Mouse (Mus musculus) megakaryocyte, embryonic 14.5 days (primary cell): ENCODE results near the gene Pdcd2l. TPM values are rescaled to one million over a fixed set of nuclear protein-coding genes. Genes with fewer than 3 reads are reported as not detected.
"Not testable (repeated sequence)": the region's sequence is repeated elsewhere in the genome, so short reads cannot be mapped to it uniquely, and the experiment has no call there.

Experiments used
- H3K27me3 ChIP-seq: replicated peaks from 2 replicates; pipeline ENCODE3; 2012; ENCODE audit warnings: inconsistent platforms
- H3K36me3 ChIP-seq: replicated peaks from 2 replicates; pipeline ENCODE3; 2012; ENCODE audit warnings: low read length, inconsistent platforms, mixed read lengths
- H3K4me1 ChIP-seq: 2 replicates; pipeline ENCODE4 v1.6.1; 2012; ENCODE audit warnings: inconsistent platforms
- H3K4me3 ChIP-seq: replicated peaks from 2 replicates; pipeline ENCODE3; 2012; ENCODE audit warnings: moderate library complexity, mild to moderate bottlenecking, inconsistent platforms
- H3K9me3 ChIP-seq: 2 replicates; pipeline ENCODE4 v1.6.1; 2012; ENCODE audit warnings: inconsistent platforms
- FLI1 ChIP-seq: IDR thresholded peaks from 2 replicates; pipeline ENCODE4 v1.6.1; 2012; ENCODE audit warnings: low read length, inconsistent platforms, mixed read lengths
- GATA1 ChIP-seq: IDR thresholded peaks from 3 replicates; pipeline ENCODE4 v1.6.1; 2012; ENCODE audit warnings: mixed read lengths, low read length, inconsistent platforms, borderline replicate concordance
- polyA plus RNA-seq: library from polyadenylated mRNA; stranded (reverse); fragments of >175 nt; gene quantifications from 2 replicates; pipeline ENCODE4 v1.2.3, GENCODE M21; 2012; ENCODE audit warnings: low replicate concordance; ENCODE audit not compliant: insufficient read depth

The Pdcd2l gene
- polyA plus RNA-seq, 1 experiment: 4.0 TPM

GRCm38 (mm10) chr7:34183794-34184193 is 12.7 kb downstream of the Pdcd2l start:
- Histone ChIP-seq H3K4me1 (peaks cover 5% of the 10 kb centered on the region; the same call in 1 of the 2 replicates), H3K27me3 (no peaks in the 10 kb centered on the region), H3K4me3 (no peak overlapping the region), H3K9me3 (no peaks in the 10 kb centered on the region), H3K36me3 (peaks cover 54% of the 10 kb centered on the region)
- TF ChIP-seq FLI1: no peak
- TF ChIP-seq GATA1: no peak

GRCm38 (mm10) chr7:34183356-34183755 is 13.1 kb downstream of the Pdcd2l start:
- TF ChIP-seq GATA1 (no peak), FLI1 (no peak)
- no peaks in the 10 kb centered on the region for H3K9me3 ChIP-seq
- H3K4me1 ChIP-seq: peaks cover 5% of the 10 kb centered on the region; the same call in 1 of the 2 replicates
- H3K36me3 ChIP-seq: peaks cover 50% of the 10 kb centered on the region
- H3K27me3 ChIP-seq: no peaks in the 10 kb centered on the region
- no peak overlapping the region for H3K4me3 ChIP-seq

- not testable (repeated sequence) for H3K27me3 ChIP-seq, H3K36me3 ChIP-seq, H3K4me3 ChIP-seq, H3K4me1 ChIP-seq
- peaks cover 18% of the 10 kb centered on the region for H3K9me3 ChIP-seq
Observed at GRCm38 (mm10) chr7:34176241-34176640, 20.2 kb downstream of the Pdcd2l start.

- H3K4me3 ChIP-seq: no peak overlapping the region
- peaks cover 13% of the 10 kb centered on the region for H3K4me1 ChIP-seq
- no peaks in the 10 kb centered on the region for H3K27me3 ChIP-seq
- TF ChIP-seq GATA1 (no peak), FLI1 (no peak)
- H3K36me3 ChIP-seq: no peaks in the 10 kb centered on the region
- H3K9me3 ChIP-seq: peaks cover 12% of the 10 kb centered on the region
Observed at GRCm38 (mm10) chr7:34172251-34172650, 24.2 kb downstream of the Pdcd2l start.

- TF ChIP-seq FLI1 (no peak), GATA1 (no peak)
- Histone ChIP-seq H3K9me3 (no peaks in the 10 kb centered on the region), H3K4me3 (peak within 1 kb of the TSS; percentile 97)
Observed at GRCm38 (mm10) chr7:34169454-34169853, 27.0 kb downstream of the Pdcd2l start, which contains the start of gene Uba2. Gene Uba2, minus strand, starts transcription at chr7:34169599.

GRCm38 (mm10) chr7:34168470-34169251 is 27.8 kb downstream of the Pdcd2l start:
- peaks cover 21% of the 10 kb centered on the region for H3K4me1 ChIP-seq
- H3K27me3 ChIP-seq: no peaks in the 10 kb centered on the region
- TF ChIP-seq FLI1: peak; percentile 75; the same call in 1 of the 2 replicates
- no peak for TF ChIP-seq GATA1
- no peaks in the 10 kb centered on the region for H3K9me3 ChIP-seq
- H3K4me3 ChIP-seq: peak overlapping the region; percentile 97
- H3K36me3 ChIP-seq: peaks cover 23% of the 10 kb centered on the region

More at GRCm38 (mm10) chr7:34169454-34169853, 27.0 kb downstream of the Pdcd2l start, which contains the start of gene Uba2:
- Histone ChIP-seq H3K4me1 (peaks cover 21% of the 10 kb centered on the region), H3K27me3 (no peaks in the 10 kb centered on the region), H3K36me3 (peaks cover 17% of the 10 kb centered on the region)

- H3K27me3 ChIP-seq: no peaks in the 10 kb centered on the region
- no peak for TF ChIP-seq FLI1
- no peak for TF ChIP-seq GATA1
- no peaks in the 10 kb centered on the region for H3K9me3 ChIP-seq
- peaks cover 31% of the 10 kb centered on the region for H3K36me3 ChIP-seq
- H3K4me3 ChIP-seq: peak overlapping the region; percentile 97
- H3K4me1 ChIP-seq: peaks cover 21% of the 10 kb centered on the region
Observed at GRCm38 (mm10) chr7:34167766-34168469, 28.5 kb downstream of the Pdcd2l start.

GRCm38 (mm10) chr7:34166850-34167249 is 29.6 kb downstream of the Pdcd2l start:
- Histone ChIP-seq H3K4me1 (peaks cover 21% of the 10 kb centered on the region), H3K36me3 (peaks cover 41% of the 10 kb centered on the region), H3K27me3 (no peaks in the 10 kb centered on the region), H3K9me3 (no peaks in the 10 kb centered on the region), H3K4me3 (peak overlapping the region; percentile 57)
- TF ChIP-seq FLI1: no peak
- no peak for TF ChIP-seq GATA1

- Histone ChIP-seq H3K27me3 (no peaks in the 10 kb centered on the region), H3K9me3 (no peaks in the 10 kb centered on the region), H3K4me3 (no peak overlapping the region), H3K4me1 (peaks cover 21% of the 10 kb centered on the region), H3K36me3 (peaks cover 50% of the 10 kb centered on the region)
- no peak for TF ChIP-seq GATA1
Observed at GRCm38 (mm10) chr7:34165999-34166398, 30.5 kb downstream of the Pdcd2l start.

GRCm38 (mm10) chr7:34164671-34165070 is 31.8 kb downstream of the Pdcd2l start:
- Histone ChIP-seq H3K4me1 (peaks cover 21% of the 10 kb centered on the region), H3K9me3 (no peaks in the 10 kb centered on the region), H3K36me3 (peaks cover 62% of the 10 kb centered on the region), H3K4me3 (no peak overlapping the region), H3K27me3 (no peaks in the 10 kb centered on the region)
- no peak for TF ChIP-seq FLI1
- TF ChIP-seq GATA1: no peak
